Mouse (Mus musculus) yolk sac, embryonic 10.5 days (tissue): ENCODE data around the gene Fkbp8.
A peak's percentile ranks its signal among the peaks of the same experiment; 100 is the strongest.

Source experiments
- DNase-seq: peaks from one replicate; pipeline ENCODE4 v3.0.0-alpha.2; 2017; ENCODE audit warnings: low spot score

Gene Fkbp8

GRCm38 (mm10) chr8:70527512-70528181 is at the start of gene Fkbp8, which contains the start of gene Kxd1:
TSS of gene Fkbp8 (plus strand) at chr8:70527724.
TSS of gene Kxd1 (minus strand) at chr8:70527956.
- DNase-seq, result peak; percentile 99

GRCm38 (mm10) chr8:70481908-70482307 is 45.6 kb upstream of the Fkbp8 start:
- DNase-seq, result no peak

GRCm38 (mm10) chr8:70482943-70483342 is 44.6 kb upstream of the Fkbp8 start:
- no peak for DNase-seq

GRCm38 (mm10) chr8:70486191-70486681 is 41.3 kb upstream of the Fkbp8 start:
- DNase-seq, result no peak

- DNase-seq, result no peak
These were observed 40.5 kb upstream of the Fkbp8 start, which contains the start of gene Tmem59l for GRCm38 (mm10) chr8:70486941-70487520. TSS of gene Tmem59l (minus strand) at chr8:70487358.

- DNase-seq, result peak; percentile 83
These were observed 39.3 kb upstream of the Fkbp8 start for GRCm38 (mm10) chr8:70487993-70488796.

GRCm38 (mm10) chr8:70488931-70489470 is 38.5 kb upstream of the Fkbp8 start:
- no peak for DNase-seq

- DNase-seq, result no peak
These were observed 37.9 kb upstream of the Fkbp8 start for GRCm38 (mm10) chr8:70489576-70489975.

GRCm38 (mm10) chr8:70490061-70490879 is 37.3 kb upstream of the Fkbp8 start:
- DNase-seq, result no peak

GRCm38 (mm10) chr8:70490880-70491495 is 36.5 kb upstream of the Fkbp8 start:
- no peak for DNase-seq

GRCm38 (mm10) chr8:70492664-70493640 is 34.6 kb upstream of the Fkbp8 start, which contains the start of gene Crlf1:
TSS of gene Crlf1 (plus strand) at chr8:70493158.
- DNase-seq, result no peak

GRCm38 (mm10) chr8:70493692-70494415 is 33.7 kb upstream of the Fkbp8 start:
- DNase-seq, result no peak

GRCm38 (mm10) chr8:70494416-70494945 is 33.0 kb upstream of the Fkbp8 start:
- no peak for DNase-seq

- no peak for DNase-seq
These were observed 32.3 kb upstream of the Fkbp8 start for GRCm38 (mm10) chr8:70495001-70495770.

GRCm38 (mm10) chr8:70495771-70496062 is 31.8 kb upstream of the Fkbp8 start:
- no peak for DNase-seq

- peak; percentile 64 for DNase-seq
These were observed 26.9 kb upstream of the Fkbp8 start for GRCm38 (mm10) chr8:70500386-70501301.
